Mouse (Mus musculus) right cerebral cortex, adult 18-20 months (tissue): ENCODE measurements at regions not wholly inside any gene's neighbourhood (a gene's known extent, or its start where the extent isn't known, plus 50 kb on each side); places are given as distances from the start of the nearest gene placed in this dataset.

Experiments
- DNase-seq: peaks from one replicate; pipeline ENCODE4 v3.0.0; 2022; ENCODE audit warnings: mixed read lengths

DNA sequence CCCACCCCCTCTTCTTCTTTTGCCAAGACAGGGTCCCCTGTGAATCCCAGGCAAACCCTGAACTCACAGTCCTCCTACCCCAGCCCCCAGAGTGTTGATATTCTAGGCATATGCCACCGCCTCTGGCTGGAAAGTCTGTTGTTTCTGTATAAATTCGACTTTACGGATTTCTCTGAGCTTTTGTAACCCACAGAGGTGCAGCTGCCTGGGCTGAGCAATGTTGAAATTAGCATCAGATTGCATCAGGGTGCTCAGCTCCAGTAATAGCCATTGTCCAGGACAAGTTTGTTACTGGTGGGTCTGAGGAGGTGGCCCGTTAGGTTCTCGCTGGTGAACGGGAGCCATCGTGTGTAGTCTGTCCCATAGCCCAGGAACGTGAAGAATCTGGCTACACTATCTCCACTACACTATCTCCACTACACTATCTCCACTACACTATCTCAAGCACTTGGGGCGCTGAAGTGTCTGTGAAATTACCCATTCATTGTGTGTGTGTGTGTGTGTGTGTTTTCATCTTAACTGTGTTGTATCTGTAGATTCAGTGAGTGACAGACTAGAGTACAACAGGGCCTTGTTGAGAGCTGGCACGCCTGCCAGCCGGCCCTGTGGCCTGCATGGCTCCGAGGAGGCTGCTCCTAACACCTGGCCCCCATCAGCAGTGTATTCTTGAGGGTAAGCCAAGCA, 92.4 kb upstream of the Hnrnpk start:
- DNase-seq, result no peak

DNA sequence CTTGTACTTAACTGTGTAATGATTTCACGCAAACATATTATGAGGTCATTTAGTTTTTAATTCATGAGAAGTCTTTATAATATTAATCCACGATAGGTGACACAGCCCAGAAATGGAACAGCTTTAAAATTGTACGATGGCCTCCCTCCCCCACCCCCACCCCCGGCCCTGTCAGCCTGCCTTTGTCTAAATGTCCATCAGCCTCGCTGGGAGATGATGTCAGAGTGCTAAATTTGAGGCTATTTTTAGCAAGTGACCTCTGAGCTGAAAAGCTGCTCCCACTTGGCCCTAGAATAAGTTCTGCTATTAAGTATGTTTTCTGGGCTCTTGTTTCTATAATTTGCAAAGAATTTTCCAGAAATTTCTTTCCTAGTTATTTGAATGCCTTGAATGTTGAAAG, 91.6 kb upstream of the Hnrnpk start:
- no peak for DNase-seq

DNA sequence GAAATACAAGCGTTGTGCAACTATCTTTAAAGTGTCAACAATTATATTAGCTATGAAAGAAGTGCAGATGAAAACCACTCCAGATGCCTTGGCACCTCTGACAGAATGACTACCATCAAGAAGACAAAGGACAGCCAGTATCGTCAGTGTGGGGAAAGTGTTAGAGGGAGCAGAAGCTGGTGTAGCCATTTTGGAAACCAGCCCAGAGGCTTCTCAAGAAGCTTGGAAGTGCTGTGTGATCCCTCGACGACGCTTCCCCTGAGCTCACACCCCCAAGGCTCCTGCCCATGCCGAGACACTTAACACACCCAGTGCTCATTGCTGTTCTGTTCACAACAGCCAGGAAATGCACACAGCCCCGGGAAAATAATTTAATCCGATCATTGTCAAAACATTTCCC, 87.7 kb upstream of the Hnrnpk start:
- no peak for DNase-seq

DNA sequence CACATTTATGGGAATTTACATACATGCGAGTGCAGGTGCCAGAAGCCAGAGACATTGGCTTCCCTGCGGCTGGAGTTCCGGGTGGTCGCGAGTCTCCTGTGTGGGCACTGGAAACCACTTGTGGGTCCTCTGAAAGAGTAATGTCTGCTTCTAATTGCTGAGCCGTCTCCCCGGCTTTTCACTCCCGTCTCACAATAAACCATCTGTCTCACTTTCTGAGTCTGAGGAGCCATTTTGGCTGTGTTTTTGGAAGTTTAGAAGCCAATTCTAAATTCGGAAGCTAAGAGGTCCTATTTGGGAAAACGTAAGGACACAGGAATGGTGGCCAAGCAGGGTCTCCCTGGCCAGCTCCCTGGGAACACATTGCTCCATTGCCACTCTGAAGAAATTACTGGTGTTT, 81.9 kb upstream of the Hnrnpk start:
- no peak for DNase-seq

DNA sequence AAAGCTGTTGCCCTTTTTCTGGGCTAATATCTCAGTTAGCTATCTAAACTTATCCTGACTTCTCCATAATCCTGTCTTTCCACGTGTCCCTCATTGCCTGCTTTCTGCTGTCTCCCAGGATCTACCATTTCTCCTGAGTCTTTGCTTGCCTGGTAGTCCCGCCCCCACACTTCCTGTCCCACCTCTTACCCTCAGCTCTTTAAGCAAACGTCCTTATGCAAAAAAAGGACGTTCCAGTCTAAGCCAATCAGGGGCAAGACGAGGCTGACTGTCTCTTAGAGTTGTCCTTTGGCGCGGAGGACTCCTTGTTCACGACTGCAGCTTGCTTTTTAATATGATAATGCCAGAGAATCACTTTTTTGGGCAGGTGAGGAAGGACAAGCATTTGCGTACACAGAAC, 79.6 kb upstream of the Hnrnpk start:
- DNase-seq, result no peak

DNA sequence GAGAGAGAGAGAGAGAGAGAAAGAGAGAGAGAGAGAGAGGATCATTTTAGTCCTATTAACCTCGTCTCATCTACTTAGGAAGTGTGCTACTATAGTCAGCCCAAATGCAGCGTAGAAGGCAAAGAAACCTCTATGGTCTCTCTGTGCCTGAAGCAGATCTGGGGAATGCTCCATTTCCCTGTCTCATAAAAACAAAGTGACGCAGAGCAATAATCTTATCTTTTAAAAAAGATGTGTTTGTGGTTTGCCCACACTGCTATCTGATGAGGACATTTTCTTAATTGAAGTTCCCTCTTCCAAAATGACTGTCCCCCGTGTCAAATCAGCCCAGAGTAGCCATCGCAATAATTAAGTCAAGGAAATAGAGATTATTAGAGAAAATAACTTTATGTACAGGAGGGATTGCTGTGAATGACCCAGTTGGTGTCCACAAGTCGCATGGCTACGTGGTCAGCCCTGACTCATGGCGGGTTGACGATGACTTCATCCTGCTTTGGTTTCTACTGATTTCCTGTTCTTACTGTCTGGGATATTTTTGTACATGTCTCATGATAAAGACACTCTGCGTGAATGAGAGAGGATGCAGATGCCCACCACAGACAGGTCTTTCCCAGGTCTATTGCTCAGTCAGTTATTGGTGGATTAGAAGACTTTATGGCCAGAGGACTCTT, 77.9 kb upstream of the Hnrnpk start:
- no peak for DNase-seq

DNA sequence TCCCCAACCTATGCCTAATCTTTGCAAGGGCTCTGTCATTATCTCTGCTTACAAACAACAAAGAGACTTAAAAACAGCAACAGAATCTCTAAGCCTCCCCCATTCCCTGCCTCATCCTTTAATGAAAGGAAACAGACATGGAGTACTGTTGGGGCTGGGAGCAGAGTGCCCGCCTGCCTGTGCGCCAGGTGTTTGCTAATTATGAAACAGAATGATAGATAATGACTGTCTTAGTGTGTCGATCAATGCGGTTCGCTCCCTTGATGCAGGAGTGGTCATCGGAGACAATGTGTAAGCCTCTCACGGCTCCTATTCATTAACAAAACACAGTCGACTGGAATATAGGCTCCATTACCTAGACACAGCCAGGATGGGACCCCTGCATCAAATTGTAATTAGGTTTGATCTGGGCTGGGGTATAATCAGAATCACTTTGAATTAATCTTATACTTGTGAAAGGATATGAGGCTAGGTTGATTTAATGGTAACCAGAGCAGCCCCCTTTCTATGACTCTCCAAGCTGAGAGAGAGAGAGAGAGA, 77.3 kb upstream of the Hnrnpk start:
- DNase-seq, result no peak

DNA sequence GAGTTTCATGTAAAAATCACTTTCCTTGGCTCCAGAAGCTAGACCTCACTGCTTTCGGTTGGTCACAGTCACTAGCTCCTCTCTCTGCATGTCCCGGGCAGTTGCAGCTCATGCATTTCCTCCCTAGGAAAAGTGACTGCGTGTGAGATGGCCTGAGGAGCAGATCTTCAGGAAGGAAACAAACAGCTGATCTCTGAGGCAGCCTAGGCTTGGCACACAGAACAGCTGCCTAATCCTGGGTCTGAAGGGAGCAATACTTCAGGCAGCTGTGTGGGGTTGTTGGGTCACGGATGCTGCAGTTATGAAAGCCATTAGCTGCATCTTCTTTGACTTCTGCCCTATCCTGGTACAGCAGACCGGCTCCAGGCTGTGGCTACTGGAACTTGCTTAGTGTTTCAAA, 75.3 kb upstream of the Hnrnpk start:
- no peak for DNase-seq

DNA sequence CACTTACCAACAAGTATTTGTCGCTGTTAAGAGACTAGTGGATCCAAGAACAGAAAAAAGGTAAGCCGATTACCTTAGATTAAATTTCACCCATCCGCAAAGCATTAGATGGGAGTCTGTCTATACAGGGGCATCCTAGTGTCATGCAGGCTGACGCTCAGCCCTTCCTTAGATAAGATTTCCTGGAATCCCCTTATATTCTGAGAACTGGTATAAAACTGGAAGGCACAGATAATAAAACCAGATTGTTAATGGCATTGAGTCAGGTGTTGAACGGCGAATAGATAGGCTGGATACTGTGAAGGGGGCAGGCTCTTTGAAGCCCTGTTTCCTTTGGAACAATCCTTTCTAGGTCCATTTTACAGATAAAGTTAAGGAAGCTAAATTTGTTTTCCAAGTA, 74.1 kb upstream of the Hnrnpk start:
- no peak for DNase-seq

DNA sequence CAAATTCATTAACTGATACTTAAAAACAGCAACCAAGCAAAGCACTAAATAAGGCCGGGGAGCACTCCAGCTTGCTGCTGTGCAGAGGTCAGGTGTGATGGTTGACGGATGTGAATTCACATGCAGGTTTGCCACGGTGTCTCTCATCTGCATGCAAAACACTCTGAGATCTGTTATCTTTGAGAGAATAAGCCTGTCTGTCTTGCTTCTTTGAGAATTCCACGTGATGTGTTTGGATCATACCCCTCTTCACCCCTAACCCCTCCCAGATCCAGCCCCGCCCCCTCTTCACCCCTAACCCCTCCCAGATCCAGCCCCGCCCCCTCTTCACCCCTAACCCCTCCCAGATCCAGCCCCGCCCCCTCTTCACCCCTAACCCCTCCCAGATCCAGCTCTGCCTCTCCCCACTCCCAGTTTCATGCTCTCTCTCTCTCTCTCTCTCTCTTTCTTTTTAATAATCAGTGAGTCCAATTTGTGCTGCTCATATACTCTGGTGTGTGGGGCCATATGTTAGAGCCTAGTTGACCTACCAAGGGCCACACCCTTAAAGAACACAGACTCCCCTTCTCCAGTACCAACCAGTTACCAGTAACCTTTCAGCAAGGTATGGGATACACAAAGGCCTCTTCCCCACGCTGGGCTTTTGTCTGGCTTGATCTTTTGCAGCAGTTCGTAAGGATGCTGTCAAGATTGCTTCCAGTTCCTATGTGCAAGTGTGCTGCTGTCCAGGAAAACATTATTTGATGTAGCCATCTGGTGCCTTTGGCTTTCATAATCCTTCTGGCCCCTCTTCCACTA, 73.1 kb upstream of the Hnrnpk start:
- no peak for DNase-seq

DNA sequence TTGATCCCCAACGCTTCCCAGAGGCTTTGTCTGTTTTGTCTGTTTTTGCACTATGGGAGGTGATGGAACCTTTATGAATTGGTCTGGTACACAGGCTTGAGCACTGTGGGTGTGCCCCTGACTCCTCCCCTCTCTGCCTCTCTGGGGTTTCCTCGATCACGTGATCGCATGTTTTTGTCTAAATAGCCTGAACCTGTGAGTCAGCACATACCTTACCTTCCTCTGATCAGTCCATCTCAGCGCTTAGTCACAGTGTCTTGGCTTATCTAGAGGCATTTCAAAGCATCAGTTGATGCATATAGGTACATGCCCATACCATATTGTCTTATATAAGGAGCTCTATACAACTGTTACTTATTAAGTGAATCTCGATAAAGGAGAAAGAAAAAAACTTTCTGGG, 72.4 kb upstream of the Hnrnpk start:
- no peak for DNase-seq

DNA sequence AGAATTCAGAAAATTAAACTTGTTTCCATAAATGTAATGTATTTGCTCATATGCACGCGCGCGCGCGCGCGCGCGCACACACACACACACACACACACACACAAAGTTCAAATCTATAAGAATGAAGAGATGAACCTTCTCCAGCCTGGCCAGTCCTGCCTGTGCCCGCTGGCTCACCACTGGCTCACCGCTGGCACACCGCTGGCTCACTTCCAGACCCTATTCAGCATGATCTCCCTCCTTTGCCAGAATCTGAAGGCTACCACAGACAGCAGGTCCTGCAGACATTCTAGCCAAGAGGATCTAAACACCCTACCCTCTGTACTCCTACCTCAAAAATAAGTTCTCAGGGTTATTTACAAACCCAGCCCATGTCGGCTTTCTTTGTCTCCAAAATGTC, 69.3 kb upstream of the Hnrnpk start:
- no peak for DNase-seq

DNA sequence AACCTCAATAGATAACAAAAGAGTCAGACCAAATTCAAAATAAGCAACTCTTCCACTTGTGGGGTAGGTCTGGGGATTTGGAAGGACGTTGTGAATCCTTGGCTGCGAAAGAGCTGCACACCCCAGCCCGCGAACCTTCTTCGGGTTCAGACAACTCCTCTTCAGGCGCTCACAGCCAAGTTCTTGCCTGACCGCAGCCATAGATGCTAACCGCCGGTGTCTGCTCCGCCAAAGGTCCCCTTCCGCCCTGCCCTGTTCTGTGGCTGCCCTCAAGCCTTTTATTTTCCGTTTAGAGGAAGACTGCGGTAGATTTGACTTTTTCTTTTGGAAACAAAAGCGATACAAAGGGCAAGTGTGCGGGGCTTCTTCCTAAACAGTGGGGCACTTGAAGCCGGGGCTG, 68.6 kb upstream of the Hnrnpk start:
- DNase-seq, result no peak

DNA sequence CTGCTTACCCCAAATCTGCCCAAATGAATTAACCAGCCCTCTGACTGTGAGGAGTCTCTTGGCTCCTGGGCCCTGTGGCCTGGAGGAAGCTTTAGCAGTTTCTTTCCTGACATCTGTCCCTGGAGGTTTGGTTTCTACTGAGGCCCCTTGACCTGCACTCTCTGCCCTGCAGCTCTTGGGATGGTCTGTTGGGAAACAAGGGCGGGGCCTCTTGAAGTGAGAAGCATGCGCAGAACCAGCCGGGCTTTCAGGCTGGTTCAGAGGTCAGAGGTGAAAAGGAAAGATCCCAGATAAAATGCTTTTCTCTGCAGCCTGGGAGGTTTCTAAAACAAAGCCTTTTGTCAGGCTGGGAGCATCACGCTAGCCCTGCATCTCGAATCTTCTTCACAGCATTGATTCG, 66.6 kb upstream of the Hnrnpk start:
- DNase-seq, result no peak

DNA sequence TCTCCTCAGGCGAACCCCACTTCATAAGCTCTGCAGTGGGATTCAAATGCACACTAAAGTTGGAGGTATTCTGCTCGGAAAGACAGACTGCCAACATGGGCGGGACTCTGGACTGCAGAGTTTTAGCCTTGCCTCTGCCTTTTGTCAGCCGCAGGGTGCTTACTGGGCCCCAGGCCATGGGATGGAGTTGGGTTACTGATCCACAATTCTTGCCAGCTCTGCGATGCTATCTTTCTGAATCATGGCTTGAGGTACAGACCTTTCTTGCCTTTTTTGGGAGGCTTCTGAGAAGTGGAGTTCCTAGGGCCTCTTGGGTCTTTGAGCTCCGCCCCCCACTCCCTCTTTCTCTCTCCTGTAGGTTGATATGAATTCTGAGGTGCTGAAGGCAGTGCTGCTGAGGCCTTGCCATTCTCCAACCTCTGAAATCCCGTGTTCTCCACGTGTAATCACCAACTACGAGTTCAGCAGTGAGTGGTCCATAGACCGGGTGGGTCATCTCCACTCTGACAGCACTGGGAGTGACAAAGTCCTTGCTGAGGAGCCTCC, 64.0 kb upstream of the Hnrnpk start:
- no peak for DNase-seq

DNA sequence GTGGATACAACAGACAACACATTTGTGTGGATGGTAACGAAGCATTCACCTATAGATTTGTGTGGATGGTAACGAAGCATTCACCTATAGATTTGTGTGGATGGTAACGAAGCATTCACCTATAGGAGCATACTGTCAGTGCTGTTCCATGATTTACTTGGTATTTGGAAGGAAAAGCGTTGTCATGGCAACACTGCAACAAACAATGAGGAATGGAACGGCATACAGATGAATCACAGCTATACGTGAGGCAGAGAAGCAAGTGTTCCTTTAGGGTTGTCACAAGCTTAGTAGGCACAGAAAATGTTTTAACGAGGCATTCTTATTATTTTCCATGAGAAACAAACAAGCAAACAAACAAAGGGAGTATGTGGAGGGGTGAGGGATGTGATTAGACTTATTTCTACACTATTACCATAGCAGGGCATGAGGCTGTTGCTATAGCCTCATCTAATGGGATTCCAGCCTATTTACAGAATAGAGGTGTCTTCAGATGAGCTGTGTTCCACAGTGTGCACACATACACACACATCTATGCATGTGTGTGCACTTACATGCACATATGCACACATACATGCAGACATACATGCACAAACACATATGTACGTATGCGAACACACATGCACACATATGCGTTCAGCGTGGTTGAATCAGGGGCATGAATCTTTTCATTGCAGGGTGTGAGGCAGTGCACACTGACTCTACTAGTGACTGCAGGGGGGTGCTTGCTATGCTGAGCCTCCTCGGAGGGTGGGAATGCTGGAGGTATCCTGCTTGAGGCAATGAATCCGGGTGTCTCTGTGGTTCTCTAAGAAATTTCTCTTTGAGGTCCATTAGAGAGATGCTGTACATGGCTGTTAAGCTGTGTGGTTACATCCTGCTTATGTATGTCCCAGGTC, 62.3 kb upstream of the Hnrnpk start:
- peak; percentile 42 for DNase-seq
